Mouse (Mus musculus) ZHBTc4 (cell line): Measurements from ENCODE around the gene Dock1.

Experiments
- DNase-seq: peaks from one replicate; pipeline ENCODE4 v3.0.0-alpha.2; 2011; ENCODE audit warnings: low read depth, low spot score

Gene Dock1

DNA sequence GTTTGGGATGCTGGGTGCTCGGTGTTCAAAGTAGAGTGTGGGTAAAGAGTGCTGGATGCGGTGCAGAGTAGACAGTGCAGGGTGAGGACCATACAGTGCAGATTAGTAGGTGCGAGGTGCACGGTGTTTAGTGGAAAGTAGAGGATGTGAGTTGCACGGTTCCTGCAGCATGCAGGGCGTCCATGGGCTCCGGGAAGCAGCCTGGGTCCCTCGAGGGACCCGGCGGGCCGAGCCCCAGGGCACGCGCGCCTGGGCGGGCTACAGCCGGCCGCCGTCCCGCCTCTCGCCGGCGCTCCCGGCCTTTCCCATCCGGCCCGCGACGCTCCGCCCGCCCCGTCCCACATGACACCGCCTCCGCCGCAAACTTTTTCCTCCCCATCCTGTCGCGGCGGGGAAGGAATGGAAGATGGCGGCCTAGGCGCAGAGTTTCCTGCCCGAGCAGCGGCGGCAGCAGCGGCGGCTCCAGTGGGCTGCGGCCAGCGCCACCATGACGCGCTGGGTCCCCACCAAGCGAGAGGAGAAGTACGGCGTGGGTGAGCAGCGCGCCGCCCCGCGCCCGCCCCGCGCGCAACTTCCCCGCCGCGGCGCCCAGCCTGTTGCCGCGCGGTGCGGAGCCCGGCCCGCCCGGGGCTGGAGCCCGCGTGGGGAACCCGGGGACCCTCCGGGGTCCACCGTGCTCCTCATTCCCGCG is at the start of gene Dock1:
Gene Dock1 (plus strand): TSS at position 343 of the 691 bp plus-strand sequence.
- DNase-seq: peak; percentile 85

DNA sequence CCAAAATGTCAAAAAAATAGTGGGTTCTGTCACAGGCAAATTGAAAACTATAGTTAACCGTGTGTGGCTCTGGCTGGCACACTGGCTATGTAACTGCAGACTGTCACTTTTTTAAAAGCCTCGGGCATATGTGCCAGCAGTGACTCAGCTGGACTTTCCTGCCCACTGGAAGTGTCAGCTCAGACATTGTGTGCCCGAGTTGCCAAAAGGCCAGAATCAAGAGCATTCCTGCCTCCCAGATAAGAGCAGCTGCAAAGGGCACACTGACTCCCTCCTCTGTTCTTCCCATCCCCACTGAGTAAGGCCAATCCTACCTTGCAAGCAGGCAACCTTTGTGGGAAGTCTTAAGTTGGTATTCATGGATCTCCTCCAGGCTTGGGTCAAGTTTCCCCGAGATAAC is 42.5 kb upstream of the Dock1 start:
- no peak for DNase-seq

DNA sequence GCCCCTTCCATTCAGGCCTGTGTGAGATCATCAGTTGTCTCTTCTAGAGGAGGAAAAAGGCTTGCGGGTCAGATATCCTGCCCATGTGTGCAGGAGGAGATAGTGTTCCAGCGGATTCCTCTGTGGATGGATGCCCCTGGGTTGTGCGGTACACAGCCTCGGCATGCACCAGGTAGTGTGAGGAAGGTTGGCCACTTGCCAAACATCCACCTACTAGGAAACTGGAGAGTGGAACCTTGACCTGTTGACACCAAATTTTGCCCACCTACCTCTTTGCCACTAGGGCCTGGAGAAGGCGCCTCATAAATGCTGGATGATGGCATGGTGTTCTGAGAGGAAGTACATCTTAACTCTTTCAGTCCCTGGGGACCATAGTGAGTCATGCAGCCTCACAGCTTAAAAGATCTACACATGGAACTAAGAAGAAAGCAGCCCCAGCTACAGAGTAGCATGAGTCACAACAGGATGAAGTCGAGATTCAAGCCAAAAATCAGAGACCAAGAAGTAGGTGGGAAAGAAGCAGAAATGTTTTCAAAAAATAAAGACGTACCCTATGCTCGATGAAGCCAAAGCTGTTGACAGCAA is 20.1 kb upstream of the Dock1 start:
- no peak for DNase-seq

DNA sequence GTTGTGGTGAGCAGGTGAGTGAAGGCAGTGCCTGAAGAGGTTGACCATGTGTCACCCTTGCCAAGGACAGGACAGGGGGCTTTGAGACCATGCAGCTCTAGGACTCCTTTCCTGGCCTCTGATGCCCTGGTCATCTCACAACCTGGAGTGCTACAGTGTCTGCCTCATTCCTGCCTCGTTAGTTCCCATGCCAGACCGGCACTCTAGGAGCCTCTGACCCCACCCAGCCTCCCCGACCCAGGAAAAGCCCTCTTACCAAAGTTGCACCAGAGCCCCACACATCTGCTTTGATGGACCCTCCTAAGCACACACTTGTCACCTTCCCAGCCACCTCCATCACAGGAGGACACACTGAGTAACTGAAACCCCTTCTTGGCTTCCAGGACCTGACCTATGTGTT is 19.4 kb upstream of the Dock1 start:
- no peak for DNase-seq

DNA sequence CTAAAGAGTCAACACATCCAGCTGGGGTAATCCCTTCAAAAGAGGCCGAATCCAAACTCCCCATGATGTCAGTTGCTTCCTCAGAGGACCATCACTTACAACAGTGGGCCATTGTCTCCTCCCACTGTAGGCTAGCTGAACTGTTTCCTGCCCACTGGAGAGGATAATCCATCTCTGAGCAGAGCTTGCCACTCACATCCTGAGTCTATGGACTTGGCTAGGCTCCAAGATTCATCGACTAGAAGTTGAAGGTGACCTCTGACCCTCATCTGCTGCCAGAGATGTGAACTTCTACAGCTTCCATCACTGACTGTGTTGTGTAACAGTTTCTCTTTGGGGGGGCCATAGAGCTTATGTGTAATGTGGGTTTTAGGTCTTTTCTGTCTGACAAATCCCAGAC is 7.2 kb upstream of the Dock1 start:
- DNase-seq: peak; percentile 37

DNA sequence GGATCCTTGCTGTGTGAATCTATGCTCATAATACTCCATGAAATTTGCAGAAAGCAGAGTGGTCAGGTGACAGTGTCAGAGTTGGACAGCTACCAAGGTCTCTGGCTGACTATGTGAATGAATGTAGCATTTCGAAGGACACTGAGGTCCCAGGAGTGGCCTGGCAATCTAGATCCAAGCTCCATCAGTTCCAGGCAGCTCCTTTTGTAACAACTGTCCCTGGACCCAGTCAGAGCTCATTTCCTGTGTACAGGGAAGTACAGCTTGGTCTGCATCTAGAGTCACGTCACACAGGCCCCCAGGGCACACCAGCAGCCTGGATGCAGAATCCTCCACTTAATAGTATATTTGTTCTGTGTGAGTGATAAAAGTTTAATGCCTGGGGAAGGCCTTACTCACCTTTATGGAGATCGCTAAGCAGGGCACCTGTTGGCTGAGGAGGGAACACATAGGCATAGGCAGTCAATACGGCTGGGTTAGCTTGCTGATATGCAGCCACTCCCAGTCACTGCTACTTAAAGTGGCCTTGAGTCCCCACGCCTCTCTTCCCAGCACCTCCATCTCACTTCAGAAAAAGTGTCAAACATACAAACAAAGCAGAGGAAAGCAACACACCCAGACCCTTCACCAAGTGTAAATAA is 4.7 kb upstream of the Dock1 start:
- DNase-seq: no peak

DNA sequence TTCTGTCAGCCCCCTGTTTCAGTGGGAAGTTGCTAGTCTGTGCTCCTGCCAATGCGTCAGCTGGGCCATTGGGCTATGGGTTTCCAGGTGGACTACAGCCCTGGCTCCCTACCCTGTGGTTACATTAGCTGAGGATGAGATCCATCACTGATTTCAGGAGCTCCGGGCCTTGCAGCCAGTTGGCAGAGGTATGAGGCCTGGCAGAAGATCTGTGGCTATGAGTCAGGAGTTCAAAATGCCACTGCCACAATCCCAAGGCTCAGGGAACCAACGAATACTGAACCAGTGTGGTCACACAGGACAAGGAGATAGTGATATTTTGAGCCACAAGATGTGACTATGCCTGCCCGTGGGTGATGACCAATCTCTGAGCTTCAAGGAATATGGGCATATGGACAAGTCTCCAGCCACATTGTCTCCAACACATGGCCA is 3.2 kb upstream of the Dock1 start:
- DNase-seq: no peak

DNA sequence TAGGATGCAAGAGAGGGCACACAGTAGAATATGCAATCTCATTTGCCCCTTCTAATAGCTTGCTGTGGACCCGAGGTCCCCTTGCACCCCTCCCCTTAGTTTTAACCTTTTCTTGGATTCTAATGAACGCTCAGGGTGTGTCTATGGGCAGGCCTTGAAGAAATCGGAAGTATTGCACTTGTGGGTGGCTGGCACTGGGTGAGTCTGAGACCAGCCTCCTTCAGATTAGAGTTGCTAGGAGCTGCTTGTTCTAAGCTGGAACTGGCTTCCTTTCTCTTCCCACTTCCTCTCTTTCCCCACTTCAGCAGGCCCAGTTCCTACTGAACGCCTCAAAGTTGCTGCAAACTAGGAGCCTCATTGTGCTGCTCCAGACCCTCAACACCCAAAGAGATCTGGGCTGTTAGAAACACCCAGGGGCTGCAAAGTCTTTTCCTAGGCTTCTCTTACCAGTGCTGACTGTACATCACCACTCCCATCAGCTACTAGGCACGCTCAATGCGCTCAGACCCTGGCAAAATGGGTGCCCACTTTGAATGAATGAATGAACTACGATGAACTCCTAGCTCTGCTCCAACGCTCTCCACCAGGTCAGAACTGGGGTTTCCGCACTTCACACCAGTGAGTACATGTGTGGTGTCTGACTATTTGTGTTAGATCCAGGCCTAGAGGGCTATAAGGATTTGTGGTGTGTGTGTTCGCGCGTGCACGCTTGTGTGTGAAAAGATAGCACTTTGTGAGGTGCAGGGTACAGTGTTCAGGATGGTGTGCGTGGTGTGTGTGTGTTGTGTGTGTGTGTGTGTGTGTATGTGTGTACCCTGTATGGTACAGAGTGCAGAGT is 761 bp upstream of the Dock1 start:
- peak; percentile 30 for DNase-seq

DNA sequence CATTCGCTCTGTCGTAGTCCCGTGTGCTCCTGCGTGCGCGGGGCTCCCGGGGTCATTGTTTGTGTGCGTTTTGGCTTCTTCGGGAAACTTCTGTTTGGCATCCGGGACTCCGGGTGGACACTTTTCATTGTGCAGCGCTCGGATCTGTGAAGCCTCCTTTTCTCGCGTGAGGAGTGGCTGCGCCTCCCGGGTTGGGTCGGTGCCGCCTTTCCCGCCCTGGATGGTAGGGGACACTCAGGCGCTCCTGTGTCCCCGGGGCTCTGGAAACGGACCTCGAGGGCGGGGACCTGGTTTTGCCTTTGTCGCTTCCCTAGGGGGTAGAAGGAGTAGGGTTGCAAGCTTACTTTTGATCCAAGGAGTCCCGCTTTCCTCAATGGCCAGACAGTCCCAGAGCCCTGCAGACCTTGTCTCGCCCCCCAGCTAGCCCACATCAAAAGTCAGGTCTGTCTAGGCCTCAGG is 578 bp downstream of the Dock1 start:
- DNase-seq: peak; percentile 76

DNA sequence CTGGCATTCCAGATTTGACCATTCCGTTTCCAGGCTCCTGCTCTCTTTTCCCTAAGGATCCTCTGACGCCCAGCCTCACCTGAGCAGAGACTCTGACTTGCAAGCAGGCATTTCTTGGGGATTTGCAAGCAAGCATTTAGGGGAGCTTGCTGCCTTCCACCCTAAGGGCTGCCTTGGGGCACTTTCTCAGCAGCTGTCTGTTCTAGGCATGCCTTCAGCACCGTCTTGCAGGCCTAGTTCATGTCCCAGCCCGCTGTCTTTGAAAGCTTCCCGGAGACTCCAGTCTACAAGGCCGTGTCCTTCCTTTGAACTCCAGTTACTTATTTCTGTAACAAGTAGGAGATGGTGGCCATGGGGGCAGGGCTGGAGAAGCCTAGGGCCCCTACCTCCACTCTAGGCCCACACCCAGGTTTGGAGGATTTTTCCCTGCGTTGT is 1.0 kb downstream of the Dock1 start:
- peak; percentile 73 for DNase-seq

DNA sequence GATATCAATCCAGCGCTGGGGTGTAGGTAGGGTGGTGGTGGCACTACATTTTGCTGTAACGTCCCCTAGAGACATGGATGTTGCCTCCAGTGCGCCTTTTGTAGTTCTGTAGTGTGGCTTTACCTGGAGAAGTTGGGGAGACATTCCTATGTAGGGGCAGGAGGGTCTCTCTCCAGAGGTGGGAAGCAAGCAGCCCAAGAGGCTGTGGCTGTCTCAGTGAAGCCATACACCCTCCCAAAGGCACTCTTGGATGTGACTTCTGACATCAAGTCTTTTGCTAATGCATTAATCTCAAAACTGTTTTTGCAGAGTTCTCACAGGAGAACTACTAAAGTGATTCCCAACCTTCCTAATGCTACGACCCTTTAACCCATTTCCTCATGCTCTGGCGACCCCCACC is 2.7 kb downstream of the Dock1 start:
- DNase-seq: no peak

DNA sequence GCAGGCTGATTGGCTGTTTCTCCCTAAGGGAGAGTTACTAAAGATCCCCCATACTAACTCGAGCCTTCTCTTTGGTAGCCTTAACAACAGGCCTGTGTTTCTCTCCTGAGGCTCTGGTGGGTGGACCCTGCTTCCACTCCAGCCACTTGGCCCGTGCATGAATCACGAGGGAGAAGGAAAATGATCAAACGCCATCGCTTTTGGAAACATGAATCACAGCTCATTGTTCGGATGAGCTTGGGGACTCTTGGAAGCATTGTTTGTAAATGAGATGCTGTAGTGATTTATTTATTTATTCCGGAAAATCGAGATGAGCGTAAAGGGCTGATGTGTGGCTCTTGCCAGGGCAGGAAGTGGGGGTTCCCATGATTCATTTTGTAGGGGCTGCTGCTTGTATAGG is 3.5 kb downstream of the Dock1 start:
- no peak for DNase-seq

DNA sequence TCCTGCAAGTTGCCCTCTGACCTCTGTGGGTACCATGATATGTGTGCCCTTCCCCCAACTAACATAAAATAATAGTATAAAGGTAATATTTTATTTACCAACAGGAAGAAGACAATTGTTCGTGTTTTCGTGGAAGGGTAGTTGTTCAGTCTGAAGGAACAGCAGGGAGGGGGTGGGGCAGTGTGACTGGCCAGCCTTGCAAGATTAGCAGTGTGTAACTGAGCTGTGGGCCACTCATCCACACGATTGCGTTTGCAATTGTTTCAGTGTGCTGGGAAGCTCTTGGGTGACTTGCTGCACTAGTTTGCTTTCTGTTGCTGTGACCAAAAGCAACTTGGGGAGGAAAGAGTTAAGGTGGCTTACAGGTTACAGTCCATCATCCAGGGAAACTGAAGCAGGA is 7.4 kb downstream of the Dock1 start:
- DNase-seq: no peak

DNA sequence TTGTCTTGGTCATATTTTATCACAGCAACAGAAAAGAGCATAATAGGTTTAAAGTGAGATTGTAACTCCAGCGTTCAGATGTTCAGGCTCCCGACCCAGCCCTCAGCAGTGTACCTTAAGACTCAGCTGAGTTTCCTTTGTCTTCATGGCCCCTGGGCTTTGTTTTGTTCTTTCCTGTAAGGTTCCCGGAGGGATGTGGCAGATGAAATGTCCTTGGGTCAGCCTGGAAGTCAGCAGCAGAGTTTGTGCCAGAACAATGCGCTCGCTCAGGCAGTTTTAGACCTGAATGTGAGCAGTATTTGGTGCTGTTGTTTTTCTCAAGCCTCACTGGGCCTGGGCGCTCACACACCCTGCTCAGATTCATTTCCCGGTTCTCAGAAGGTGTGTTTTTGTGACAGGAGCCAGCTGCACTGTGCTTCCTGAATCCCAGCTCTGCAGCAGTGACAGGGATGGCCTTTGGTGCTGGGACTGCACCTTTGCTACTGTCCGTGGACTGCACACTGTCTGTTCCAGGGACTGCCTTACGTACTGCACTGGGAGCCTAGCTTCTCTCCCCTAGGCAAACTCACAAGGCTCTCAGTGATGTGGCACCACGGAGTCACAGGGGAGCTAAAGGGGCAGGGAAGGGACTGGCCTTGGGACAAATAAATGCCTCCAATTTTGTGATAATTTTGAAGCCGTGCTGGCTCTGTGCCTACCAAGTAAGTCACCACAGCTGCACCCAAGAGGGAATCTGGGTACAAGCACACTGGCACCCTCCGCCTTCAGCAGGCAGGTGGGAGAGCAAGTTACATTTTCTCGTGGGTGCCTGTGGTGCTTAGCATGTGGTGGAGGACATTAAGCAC is 9.1 kb downstream of the Dock1 start:
- DNase-seq: peak; percentile 93

DNA sequence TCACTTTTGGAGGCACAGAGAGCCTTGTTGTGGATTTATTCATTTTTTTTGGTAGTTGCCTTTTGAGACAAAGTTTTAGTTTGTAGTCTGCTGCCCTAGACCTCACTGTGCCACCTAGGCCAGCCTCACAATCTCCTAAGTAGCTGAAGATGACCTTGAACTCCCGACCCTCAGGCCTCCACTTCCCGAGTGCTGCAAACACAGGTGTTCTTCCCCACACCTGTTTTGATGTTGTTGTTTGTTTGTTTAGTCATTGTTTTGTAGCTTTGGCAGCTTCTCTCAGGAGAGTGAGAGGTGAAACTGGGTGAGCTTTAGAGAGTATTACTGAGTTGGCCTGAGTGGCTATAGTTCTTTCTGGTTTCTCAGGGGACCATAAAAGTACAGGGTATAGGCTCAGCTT is 9.7 kb downstream of the Dock1 start:
- DNase-seq: peak; percentile 48

DNA sequence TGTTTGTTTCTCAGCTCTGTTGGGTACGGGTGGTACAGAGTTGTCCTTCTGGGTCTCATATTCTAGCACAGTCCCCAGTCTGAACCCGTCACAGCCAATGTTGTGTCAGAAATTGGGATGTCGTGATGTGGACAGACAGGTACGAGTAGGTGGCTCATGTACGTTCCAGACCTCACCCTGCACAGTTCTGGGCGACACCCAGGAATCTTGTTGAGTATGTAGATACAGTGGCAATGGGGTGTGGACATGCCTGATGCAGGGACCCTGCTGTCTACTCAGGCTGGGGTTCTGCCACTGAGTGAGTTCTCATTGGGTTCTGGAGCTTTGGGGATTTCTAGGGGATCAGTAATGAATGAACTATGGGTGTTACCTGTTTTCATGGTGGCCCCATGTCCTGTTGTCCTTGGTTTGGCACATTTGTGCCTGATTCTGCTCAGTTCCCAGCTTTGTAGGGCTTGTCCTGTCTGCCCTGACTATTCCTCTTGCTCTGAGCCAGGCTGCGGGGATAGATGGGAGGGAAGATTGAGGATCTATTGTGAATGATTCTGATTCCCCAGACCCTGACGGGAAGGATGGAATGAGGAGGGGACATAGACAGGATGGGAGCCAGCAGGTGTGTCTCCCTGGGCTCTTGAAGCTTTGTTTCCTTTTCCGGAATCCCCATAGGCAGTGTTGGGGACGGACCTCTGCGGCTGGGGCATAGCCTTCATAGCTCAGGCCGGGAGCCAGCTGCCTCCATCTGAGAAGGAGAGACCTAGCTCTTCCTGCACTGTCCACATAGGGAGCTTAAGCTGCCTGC is 11.5 kb downstream of the Dock1 start:
- DNase-seq: peak; percentile 55

DNA sequence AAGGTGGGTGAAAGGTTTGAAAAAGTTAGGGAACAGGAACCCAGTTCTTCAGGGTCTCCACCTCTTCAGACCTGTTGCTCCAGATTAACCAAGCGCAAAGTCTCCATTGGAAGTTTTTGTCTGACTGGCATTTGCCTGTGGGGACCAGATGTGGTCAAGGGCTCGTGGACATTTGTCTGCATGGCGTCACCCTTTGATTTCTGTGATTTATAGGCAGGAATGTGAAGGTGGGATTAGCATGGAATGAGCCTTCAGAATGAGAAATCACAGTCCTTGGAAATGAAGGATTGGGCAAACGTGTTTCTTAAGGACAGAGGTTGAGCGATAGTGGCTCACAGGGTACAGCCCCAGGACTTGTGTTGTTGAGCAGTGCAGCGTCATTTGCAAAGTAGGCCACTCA is 17.9 kb downstream of the Dock1 start:
- DNase-seq: no peak

DNA sequence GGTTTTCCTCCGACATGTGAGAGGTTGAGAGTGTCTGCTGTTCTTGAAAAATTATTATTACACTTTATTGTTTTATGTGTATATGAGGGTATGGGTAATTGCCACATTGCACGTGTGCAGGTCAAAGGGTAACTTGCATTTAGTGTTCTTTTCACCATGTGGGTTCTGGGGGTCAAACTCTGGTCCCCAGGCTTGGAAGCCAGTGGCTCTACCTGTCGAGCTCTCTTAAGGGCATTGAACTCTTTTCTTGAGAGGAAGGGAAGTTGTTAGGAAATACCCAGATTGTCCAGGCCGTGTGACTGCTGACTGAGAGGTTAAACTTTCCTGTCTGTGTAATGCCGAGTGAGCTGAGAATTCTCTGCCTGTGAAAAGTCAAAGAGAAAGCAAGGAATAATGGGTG is 19.7 kb downstream of the Dock1 start:
- no peak for DNase-seq

DNA sequence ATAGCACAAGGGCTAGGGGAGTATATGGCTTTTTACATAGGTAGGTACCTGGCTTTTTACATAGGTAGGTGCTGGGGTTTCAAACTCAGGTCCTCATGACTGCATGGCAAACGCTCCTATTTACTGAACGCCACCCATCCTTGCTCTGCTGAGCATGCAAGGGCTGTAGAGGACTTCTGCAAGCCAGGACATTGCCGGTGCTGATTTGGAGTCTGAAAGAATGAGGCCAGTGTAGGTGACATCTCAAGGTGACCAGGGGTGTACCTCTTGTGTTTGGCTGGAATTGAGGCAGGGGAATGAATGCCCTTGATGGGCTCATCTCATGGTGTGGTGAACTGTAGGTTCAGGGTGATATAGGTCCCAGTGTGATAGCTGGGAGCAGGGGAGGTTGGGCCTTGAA is 20.4 kb downstream of the Dock1 start:
- DNase-seq: no peak

DNA sequence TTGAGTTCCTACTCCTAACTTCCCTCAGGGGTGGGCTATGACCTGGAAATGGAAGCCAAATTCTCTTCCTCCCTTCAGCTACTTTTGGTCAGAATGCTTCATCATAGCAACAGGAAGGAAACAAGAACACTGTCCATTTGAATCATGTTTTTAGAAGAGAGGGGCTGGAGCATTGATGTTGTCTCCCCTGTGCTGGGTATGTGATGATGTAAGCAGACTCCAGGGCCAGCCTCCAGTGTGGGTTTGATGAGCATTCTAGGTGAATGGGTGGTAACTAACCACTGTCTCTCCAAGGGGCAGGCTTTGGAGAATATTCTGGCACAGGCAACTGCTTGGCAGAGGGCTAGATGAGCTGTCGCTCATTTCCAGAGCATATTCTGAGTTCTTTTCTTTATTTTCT is 22.9 kb downstream of the Dock1 start:
- no peak for DNase-seq
